Mouse (Mus musculus) megakaryocyte, embryonic 14.5 days (primary cell): ENCODE data around the gene Fgfr2.

ENCODE experiments used
- FLI1 ChIP-seq: IDR thresholded peaks from 2 replicates; pipeline ENCODE4 v1.6.1; 2012; ENCODE audit warnings: low read length, inconsistent platforms, mixed read lengths
- GATA1 ChIP-seq: IDR thresholded peaks from 3 replicates; pipeline ENCODE4 v1.6.1; 2012; ENCODE audit warnings: mixed read lengths, low read length, inconsistent platforms, borderline replicate concordance

DNA sequence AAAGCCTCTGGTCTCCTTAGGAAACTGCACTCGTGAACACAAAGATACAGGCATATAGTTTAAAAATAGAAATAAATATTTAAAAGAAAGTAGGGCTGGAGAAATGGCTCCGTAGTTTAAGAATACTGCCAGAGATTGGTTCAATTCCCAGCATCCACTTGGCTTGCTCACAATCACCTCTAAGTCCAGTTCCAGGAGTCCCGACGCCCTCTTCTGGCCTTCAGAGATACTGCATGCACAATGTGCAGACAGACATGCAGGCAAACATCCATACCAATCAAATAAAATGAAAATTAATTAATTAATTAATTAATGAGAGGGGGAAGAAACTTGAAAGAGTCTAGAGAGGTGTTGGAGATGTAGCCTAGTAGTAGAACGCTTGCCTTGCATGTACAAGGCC, 2856.1 kb downstream of the Fgfr2 start:
- TF ChIP-seq GATA1 (no peak), FLI1 (no peak)
